Mouse (Mus musculus): Measurements from ENCODE around the gene Ubac2.

Ubac2 gene

GRCm38 (mm10) chr14:122000346-122001105 is 122.1 kb downstream of the Ubac2 start:
- DNase-seq (ENCODE audit: low read depth, low spot score): no peak

DNA sequence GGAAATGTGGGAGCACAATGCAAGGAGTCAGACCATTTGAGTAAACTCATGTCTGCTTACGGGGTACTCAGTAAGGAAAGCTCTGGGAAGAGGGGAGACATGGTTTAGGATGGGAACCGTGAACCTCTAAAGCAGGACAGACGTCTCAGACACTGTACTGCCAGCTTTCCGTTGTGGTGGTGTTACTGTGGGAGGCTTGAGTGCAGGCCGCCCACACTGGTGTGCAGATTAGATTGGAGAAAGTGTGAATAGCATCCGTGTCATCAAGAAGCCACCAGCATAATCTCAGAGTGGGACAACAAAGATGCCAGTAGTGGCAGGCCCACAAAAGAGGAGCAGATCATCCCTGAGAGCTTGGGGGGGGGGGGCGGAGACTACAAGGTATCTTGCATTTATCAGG is 123.8 kb downstream of the Ubac2 start:
- DNase-seq (ENCODE audit: low read depth, low spot score): no peak

- no peak for DNase-seq (ENCODE audit: low read depth, low spot score)
These were observed 125.4 kb downstream of the Ubac2 start for GRCm38 (mm10) chr14:122003812-122004211.

DNA sequence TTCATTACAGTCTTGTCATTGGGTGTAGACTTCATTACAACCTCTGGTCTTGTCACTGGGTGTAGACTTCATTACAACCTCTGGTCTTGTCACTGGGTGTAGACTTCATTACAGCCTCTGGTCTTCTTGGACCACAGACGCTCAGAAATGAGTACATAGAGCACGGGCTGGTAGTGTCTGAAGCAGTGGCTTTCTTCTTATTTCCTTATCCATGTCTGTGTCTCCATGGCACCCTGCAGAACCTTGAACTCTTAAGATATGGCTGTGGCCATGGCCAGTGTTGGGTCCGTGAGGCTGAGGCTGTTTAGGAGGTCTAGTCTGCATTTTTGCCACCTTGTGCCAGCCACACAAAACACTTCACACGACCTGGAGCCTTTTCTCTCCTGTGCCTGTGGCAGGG is 129.8 kb downstream of the Ubac2 start:
- DNase-seq (ENCODE audit: low read depth, low spot score): no peak

- DNase-seq (ENCODE audit: low read depth, low spot score): no peak
These were observed 131.1 kb downstream of the Ubac2 start for GRCm38 (mm10) chr14:122009502-122009901.

DNA sequence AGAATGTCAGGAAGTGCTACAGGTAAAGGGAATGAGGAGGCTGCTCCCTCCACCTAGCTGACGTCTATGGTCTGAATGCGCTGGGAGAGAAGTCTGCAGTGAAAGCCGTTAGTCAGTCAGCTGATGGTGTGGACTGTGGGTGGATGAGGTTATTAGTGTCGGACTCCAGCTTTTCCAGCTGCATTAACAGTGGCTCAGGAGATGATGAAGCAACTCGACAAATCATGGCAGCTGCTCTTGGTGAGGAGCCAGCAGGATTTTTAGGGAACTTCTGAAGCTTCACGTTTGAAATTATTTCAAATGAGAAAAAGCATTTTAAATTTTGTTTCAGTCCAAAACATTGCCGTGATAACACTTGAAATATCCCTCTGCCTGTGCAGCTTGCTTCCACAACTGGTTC is 131.9 kb downstream of the Ubac2 start:
- DNase-seq (ENCODE audit: low read depth, low spot score): no peak

DNA sequence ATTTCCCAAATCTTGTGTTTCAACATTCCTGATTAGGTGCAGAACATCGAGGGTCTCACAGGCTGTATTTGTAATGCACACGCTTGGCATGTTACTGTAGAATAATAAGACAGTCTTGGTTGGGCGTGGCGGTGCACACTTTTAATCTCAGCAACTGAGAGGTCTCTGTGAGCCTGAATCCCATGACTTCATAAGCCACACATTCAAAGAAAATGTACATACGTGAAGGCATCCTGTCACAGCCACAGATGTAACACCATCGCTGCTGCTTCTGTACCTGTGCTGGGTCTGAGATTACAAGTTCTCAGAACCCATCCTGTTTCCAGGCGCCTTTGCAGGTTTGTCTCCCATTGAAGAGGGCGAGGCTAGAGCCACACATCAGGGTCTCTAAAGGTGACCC is 133.3 kb downstream of the Ubac2 start:
- DNase-seq (ENCODE audit: low read depth, low spot score): no peak

DNA sequence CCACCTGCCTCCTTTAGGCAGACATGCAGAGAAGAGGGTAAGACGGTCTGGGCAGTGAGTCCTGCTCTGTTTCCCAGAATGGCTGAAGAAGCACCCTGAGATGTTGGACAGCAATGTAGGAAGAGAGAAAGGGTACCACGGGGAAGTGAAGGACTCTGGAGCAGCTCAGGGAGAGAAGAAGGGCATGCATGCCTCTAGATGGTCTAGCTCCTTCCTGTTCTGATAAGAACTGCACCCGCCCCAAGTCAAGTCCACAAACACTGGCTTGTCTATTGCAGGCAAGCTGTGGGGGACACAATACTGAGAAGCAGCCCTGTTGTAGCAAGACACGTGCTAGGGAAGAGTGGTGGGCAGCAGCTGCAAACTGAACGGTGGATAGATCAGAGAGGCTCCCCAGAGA is 133.8 kb downstream of the Ubac2 start:
- DNase-seq (ENCODE audit: low read depth, low spot score): no peak

DNA sequence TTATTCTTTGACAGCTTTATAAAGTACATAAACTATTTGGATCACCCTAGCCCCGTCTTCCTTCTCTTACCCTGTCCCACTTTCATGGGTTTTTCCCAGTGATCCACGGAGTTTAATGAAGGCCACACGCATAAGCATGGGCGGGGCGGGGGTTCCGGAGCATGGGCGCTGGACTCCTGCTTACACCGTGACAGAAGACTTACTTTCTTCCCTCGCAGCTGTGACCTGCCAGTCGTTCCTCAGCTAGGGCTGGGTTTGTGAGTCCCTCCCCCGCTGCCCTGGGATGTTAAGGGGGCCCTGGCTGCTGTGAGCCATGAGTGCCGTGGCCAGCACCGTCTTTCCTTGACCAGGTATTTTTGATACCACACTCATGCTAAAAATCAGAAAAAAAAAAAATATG is 134.4 kb downstream of the Ubac2 start:
- no peak for DNase-seq (ENCODE audit: low read depth, low spot score)

DNA sequence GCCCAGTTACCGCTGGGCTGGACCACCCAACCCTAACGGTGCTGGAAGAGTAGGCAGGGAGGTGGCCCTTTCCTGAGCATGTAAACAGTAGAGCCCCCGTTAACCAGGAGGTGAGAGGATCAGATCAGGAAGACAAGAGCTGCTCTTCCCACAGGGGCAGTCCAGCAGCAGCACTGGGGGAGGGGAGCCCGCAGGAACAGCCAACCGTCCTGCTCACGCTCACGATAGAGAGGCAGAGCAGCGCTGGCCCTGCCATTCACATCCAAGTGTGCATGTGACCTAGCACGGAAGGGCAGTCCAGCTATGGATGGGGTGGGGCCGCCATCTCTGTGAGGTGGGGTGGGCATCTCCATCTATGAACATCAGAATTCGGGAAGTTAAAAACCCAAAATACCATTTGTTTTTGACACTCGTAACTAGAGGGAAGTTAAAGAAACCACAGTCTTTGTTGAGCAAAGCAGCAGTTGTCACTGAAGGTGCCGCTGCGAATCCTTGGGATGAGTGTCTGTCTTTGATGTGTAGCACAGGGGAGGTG is 135.1 kb downstream of the Ubac2 start:
- DNase-seq (ENCODE audit: low read depth, low spot score): no peak

- DNase-seq (ENCODE audit: low read depth, low spot score): no peak
These were observed 139.5 kb downstream of the Ubac2 start for GRCm38 (mm10) chr14:122017958-122018357.

DNA sequence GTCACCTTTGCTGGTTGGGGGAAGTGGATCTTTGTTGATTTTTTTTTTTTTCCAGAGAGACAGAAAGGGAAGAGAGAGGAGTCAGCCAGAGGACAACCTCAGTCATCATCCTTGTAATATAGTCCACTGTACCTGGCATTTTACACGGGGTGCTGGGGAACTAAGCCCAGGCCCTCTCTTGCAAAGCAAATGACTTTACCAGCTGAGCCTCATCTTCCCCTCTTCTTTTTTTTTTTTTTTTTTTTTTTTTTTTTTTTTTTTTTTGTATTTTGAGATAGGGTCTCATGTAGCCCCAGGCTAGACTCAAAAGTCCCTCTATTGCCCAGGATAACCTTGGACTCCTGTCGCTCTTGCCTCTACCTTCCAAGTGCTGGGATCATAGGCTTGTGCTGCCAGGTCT is 141.0 kb downstream of the Ubac2 start:
- DNase-seq (ENCODE audit: low read depth, low spot score): no peak

DNA sequence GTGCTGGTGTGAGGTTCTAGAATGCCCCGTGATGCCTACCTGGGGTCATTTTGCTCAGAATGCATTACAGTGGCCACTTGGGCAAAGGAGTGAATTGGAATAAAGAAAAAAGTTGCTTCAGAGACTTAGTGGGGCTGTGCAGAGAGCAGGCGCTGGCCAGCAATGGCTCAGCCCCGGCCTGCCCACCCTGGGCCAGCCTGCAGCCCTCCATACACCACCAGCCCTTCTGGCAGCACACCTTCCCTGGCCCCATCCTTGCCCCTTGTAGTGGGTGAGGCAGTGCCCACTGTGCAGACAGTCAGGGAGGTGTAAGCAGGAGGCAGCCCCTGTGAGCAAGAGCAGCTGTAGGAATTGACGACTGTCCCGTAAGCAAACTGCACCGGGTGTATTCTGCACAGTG is 142.1 kb downstream of the Ubac2 start:
- DNase-seq (ENCODE audit: low read depth, low spot score): no peak

DNA sequence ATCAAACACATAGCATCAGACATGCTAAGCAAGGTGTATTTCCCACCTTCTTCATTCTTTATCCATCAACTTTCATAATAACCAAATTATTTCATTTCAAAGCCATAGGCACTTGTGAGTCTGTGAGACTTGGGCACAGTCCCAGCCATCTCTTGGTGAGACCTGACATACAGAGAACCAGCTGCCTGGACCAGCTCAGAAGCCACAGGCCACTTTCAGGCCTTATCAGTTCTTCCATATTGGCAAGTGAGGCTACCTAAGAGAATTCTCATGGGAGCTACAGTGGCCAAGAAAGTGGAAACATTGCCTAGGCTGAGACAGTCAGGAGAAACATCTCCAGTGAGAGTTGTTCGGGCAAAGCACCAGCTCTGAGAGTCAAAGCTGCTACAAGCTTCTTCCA is 144.6 kb downstream of the Ubac2 start:
- DNase-seq (ENCODE audit: low read depth, low spot score): no peak

GRCm38 (mm10) chr14:122023928-122024327 is 145.5 kb downstream of the Ubac2 start:
- no peak for DNase-seq (ENCODE audit: low read depth, low spot score)

DNA sequence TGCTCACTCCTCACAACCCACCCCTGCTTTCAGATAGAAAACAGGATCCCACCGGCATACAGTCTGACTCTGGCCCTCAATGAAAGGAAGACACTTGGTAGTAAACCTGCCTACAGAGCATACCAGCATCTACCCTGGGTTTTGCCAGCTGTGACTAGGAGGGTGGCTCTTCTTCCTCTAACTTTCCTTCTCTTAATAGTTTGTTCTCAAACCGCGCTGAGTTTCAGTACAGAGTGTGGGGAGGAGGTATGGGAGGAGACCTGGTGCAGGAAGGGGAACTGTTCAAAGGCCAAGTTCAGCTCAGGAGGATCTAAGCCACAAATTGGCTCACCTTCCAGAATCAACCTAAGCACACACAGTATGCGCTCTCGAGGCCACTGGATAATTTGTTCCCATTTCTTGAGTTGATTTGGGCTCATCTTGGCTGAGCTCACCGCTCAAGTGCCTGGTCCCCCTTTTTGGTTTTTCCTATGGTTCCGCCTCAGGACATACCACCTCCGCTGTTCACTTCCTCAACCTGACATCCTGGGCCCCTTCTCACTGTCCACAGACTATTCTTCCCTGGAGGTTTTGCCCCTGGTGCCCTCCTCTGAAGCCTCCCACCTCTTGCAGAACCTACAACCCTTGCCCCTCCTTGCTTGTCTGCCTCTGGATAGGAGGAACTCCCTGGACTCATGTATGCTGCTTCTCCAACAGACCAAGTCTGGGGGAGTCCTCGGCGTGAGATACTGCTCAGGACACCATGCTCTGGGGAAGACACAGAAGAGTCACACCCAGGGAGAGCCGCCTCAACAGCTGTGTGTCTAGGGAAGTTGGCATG is 150.7 kb downstream of the Ubac2 start:
- no peak for DNase-seq (ENCODE audit: low read depth, low spot score)

DNA sequence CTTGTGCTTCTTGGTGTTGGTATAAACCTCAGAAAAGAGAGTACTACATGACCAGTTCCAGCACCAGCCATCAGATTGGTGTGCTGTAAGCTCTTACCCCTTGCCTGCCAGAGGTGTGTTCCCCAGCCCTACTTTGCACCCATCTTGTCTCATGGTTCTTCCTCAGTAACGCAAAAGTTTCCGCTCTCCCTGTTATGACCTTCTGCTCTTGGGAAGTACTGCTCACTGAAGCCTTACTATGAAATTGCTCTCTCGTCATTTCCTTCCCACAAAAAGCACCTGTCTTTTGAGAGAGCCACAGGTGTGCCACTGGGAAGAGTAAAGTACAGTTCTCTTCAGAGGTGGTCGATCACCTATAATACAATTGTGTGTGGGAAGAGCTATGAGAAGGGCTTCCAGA is 151.4 kb downstream of the Ubac2 start:
- DNase-seq (ENCODE audit: low read depth, low spot score): no peak

- no peak for DNase-seq (ENCODE audit: low read depth, low spot score)
These were observed 153.6 kb downstream of the Ubac2 start for GRCm38 (mm10) chr14:122032045-122032444.

GRCm38 (mm10) chr14:122034451-122034850 is 156.0 kb downstream of the Ubac2 start, which contains the start of gene Timm8a2:
Timm8a2 (plus strand) TSS chr14:122034674.
- DNase-seq (ENCODE audit: low read depth, low spot score): no peak

GRCm38 (mm10) chr14:122035181-122035580 is 156.8 kb downstream of the Ubac2 start:
- DNase-seq (ENCODE audit: low read depth, low spot score): no peak

GRCm38 (mm10) chr14:122035860-122036259 is 157.4 kb downstream of the Ubac2 start:
- no peak for DNase-seq (ENCODE audit: low read depth, low spot score)

GRCm38 (mm10) chr14:122038874-122039647 is 160.6 kb downstream of the Ubac2 start:
- no peak for DNase-seq (ENCODE audit: low read depth, low spot score)

All from retina, postnatal 7 days (tissue).